Mouse (Mus musculus): ENCODE data around the gene Glipr1l1.
A peak's percentile ranks its signal among the peaks of the same experiment; 100 is the strongest.
"Not testable (repeated sequence)": the region's sequence is repeated elsewhere in the genome, so short reads cannot be mapped to it uniquely, and the experiment has no call there.

Glipr1l1 gene

GRCm38 (mm10) chr10:112059702-112060582 lies at the start of gene Glipr1l1:
Gene Glipr1l1 (plus strand): TSS chr10:112060189.
- peak in 1 of 2 experiments; percentile 22 for DNase-seq (ENCODE audit: low spot score in 2 of 2)

- no peak for DNase-seq (ENCODE audit: low spot score in 2 of 2)
Measured at GRCm38 (mm10) chr10:112023585-112023984, 36.4 kb upstream of the Glipr1l1 start.

GRCm38 (mm10) chr10:112028689-112029088 lies 31.3 kb upstream of the Glipr1l1 start:
- not testable (repeated sequence) for DNase-seq (ENCODE audit: low spot score in 2 of 2)

- DNase-seq (ENCODE audit: low spot score in 2 of 2): not testable (repeated sequence)
Measured at GRCm38 (mm10) chr10:112043523-112043922, 16.5 kb upstream of the Glipr1l1 start.

GRCm38 (mm10) chr10:112044283-112044682 lies 15.7 kb upstream of the Glipr1l1 start:
- peak; percentile 2 for DNase-seq (ENCODE audit: low spot score in 2 of 2)

GRCm38 (mm10) chr10:112051220-112051619 lies 8.8 kb upstream of the Glipr1l1 start:
- DNase-seq (ENCODE audit: low spot score in 2 of 2): no peak

- DNase-seq (ENCODE audit: low spot score in 2 of 2): not testable (repeated sequence)
Measured at GRCm38 (mm10) chr10:112051956-112052355, 8.0 kb upstream of the Glipr1l1 start.

- DNase-seq (ENCODE audit: low spot score in 2 of 2): not testable (repeated sequence)
Measured at GRCm38 (mm10) chr10:112060583-112060934, 570 bp downstream of the Glipr1l1 start.

- no peak for DNase-seq (ENCODE audit: low spot score in 2 of 2)
Measured at GRCm38 (mm10) chr10:112080044-112080443, 20.1 kb downstream of the Glipr1l1 start.

GRCm38 (mm10) chr10:112083157-112083556 lies 23.2 kb downstream of the Glipr1l1 start, which contains the start of gene Glipr1l2:
Gene Glipr1l2 (plus strand): TSS chr10:112083354.
- DNase-seq (ENCODE audit: low spot score in 2 of 2): no peak

GRCm38 (mm10) chr10:112105785-112106184 lies 45.8 kb downstream of the Glipr1l1 start:
- DNase-seq (ENCODE audit: low spot score in 2 of 2): peak; percentile 20 to 30

- DNase-seq (ENCODE audit: low spot score in 2 of 2): no peak
Measured at GRCm38 (mm10) chr10:112110401-112110800, 50.4 kb downstream of the Glipr1l1 start.

- DNase-seq (ENCODE audit: low spot score in 2 of 2): not testable (repeated sequence)
Measured at GRCm38 (mm10) chr10:112125090-112125489, 65.1 kb downstream of the Glipr1l1 start.

- not testable (repeated sequence) for DNase-seq (ENCODE audit: low spot score in 2 of 2)
Measured at GRCm38 (mm10) chr10:112127682-112128230, 67.8 kb downstream of the Glipr1l1 start.
